Mouse (Mus musculus) heart, postnatal 0 days (tissue): ENCODE results near the gene 2310061I04Rik. TPM values are rescaled to one million over a fixed set of nuclear protein-coding genes. Genes with fewer than 3 reads are reported as not detected.
"Not testable (repeated sequence)": the region's sequence is repeated elsewhere in the genome, so short reads cannot be mapped to it uniquely, and the experiment has no call there.

Experiments
- ATAC-seq: fragments of 200-750 bp; cut with Nextera tagmentation; 2 replicates; pipeline ENCODE4 v1.8.0; 2017; ENCODE audit warnings: low read depth, moderate number of reproducible peaks, moderate library complexity; ENCODE audit not compliant: insufficient read depth
- DNase-seq: peaks from one replicate; pipeline ENCODE4 v3.0.0-alpha.2; 2016; ENCODE audit warnings: low spot score
- H3K27ac ChIP-seq: fragments of 300-500 bp; sonication (generic); 2 replicates; pipeline ENCODE4 v1.5.1; 2014; ENCODE audit warnings: low read depth, mild to moderate bottlenecking
- H3K27me3 ChIP-seq: fragments of 300-500 bp; sonication (generic); 2 replicates; pipeline ENCODE4 v1.6.1; 2014; ENCODE audit warnings: low read length, mixed read lengths; ENCODE audit not compliant: control insufficient read depth, insufficient read depth
- H3K36me3 ChIP-seq: fragments of 300-500 bp; sonication (generic); replicated peaks from 2 replicates; pipeline ENCODE4 v1.6.1; 2014; ENCODE audit warnings: low read length, mixed read lengths; ENCODE audit not compliant: control insufficient read depth, insufficient read depth
- H3K4me1 ChIP-seq: fragments of 300-500 bp; sonication (generic); 2 replicates; pipeline ENCODE4 v1.6.1; 2014; ENCODE audit warnings: antibody characterized with exemption; ENCODE audit not compliant: control insufficient read depth, insufficient read depth
- H3K4me2 ChIP-seq: fragments of 300-500 bp; sonication (generic); 2 replicates; pipeline ENCODE4 v1.6.1; 2014; ENCODE audit warnings: low read depth, mild to moderate bottlenecking, low read length, moderate library complexity
- H3K4me3 ChIP-seq: fragments of 300-500 bp; sonication (generic); 2 replicates; pipeline ENCODE4 v1.5.1; 2014; ENCODE audit warnings: low read depth, low read length
- H3K9ac ChIP-seq: fragments of 300-500 bp; sonication (generic); replicated peaks from 2 replicates; pipeline ENCODE4 v1.6.1; 2014; ENCODE audit warnings: low read depth, low read length, mixed read lengths
- H3K9me3 ChIP-seq: fragments of 300-500 bp; sonication (generic); replicated peaks from 2 replicates; pipeline ENCODE4 v1.6.1; 2016; ENCODE audit warnings: low read length; ENCODE audit not compliant: control insufficient read depth
- CTCF ChIP-seq: IDR thresholded peaks from 2 replicates; pipeline ENCODE4 v1.5.1; 2016; ENCODE audit warnings: antibody characterized with exemption, control low read depth, low read depth
- EP300 ChIP-seq: IDR thresholded peaks from 2 replicates; pipeline ENCODE4 v1.6.1; 2016; ENCODE audit warnings: antibody characterized with exemption, low read depth
- WGBS: fragments of 180-500 bp; shearing (Covaris S2); extraction: QIAGEN DNeasy Blood & Tissue Kit; methylation state at CpG from one replicate; pipeline ENCODE4 v1.1.7; 2014; 5-methylcytosine and 5-hydroxymethylcytosine counted together
- polyA plus RNA-seq: library from polyadenylated mRNA; unstranded; fragments of >200 nt; fragmentation: Nextera tagmentation; extraction: Ambion mirVana; gene quantifications from 2 replicates; pipeline ENCODE4 v1.2.1, GENCODE M21; 2015
- total RNA-seq: library from RNA; depleted of rRNA; stranded (reverse); fragments of >200 nt; gene quantifications from 2 replicates; pipeline ENCODE4 v1.2.3, GENCODE M21; 2014; ENCODE audit warnings: low replicate concordance; rRNA removed

The 2310061I04Rik gene
- total RNA-seq, result 32.5 and 36.6 TPM in 2 replicates
- polyA plus RNA-seq, result 51.9 and 53.1 TPM in 2 replicates

- no peaks in the 10 kb centered on the region for H3K27me3 ChIP-seq
- under 1% methylated on average over 66 of the region's 86 CpGs for WGBS
- peaks cover 23% of the 10 kb centered on the region for H3K36me3 ChIP-seq
Measured at GRCm38 (mm10) chr17:35896781-35897643, at the start of gene 2310061I04Rik. 2310061I04Rik (minus strand) TSS chr17:35897431.

GRCm38 (mm10) chr17:35939941-35940340, 42.7 kb upstream of the 2310061I04Rik start:
- Histone ChIP-seq H3K36me3 (no peaks in the 10 kb centered on the region), H3K9ac (no peak overlapping the region), H3K9me3 (no peaks in the 10 kb centered on the region), H3K27ac (no peak overlapping the region), H3K27me3 (no peaks in the 10 kb centered on the region), H3K4me2 (no peak overlapping the region), H3K4me3 (no peak overlapping the region), H3K4me1 (no peaks in the 10 kb centered on the region)
- TF ChIP-seq CTCF (no peak), EP300 (no peak)
- 66% methylated on average over 1 of the region's 1 CpGs for WGBS
- DNase-seq (no peak), ATAC-seq (no peak)

More at GRCm38 (mm10) chr17:35896781-35897643, at the start of gene 2310061I04Rik:
- Histone ChIP-seq H3K4me1 (peaks cover 14% of the 10 kb centered on the region), H3K27ac (peak within 1 kb of the TSS; percentile 78), H3K4me3 (peak within 1 kb of the TSS; percentile 89), H3K9ac (peak within 1 kb of the TSS; percentile 82), H3K4me2 (peak within 1 kb of the TSS; percentile 90), H3K9me3 (no peaks in the 10 kb centered on the region)
- DNase-seq, result peak; percentile 94
- peak; percentile 93 for ATAC-seq
- TF ChIP-seq EP300, result no peak
- TF ChIP-seq CTCF, result no peak

GRCm38 (mm10) chr17:35939108-35939507, 41.9 kb upstream of the 2310061I04Rik start:
- Histone ChIP-seq H3K27me3 (no peaks in the 10 kb centered on the region), H3K9me3 (no peaks in the 10 kb centered on the region), H3K4me2 (no peak overlapping the region), H3K9ac (no peak overlapping the region), H3K36me3 (no peaks in the 10 kb centered on the region), H3K4me3 (no peak overlapping the region), H3K4me1 (no peaks in the 10 kb centered on the region), H3K27ac (no peak overlapping the region)
- no peak for TF ChIP-seq EP300
- no peak for TF ChIP-seq CTCF
- DNase-seq (no peak), ATAC-seq (no peak)
- WGBS, result 57% methylated on average over 2 of the region's 2 CpGs

- TF ChIP-seq CTCF (peak; percentile 77), EP300 (no peak)
- no peak overlapping the region for H3K4me3 ChIP-seq
- no peak overlapping the region for H3K27ac ChIP-seq
- 27% methylated on average over 2 of the region's 2 CpGs for WGBS
- H3K27me3 ChIP-seq, result no peaks in the 10 kb centered on the region
- no peak overlapping the region for H3K9ac ChIP-seq
- ATAC-seq (peak; percentile 55; the same call in 1 of the 2 replicates), DNase-seq (peak; percentile 68)
- no peaks in the 10 kb centered on the region for H3K9me3 ChIP-seq
- no peak overlapping the region for H3K4me2 ChIP-seq
- no peaks in the 10 kb centered on the region for H3K36me3 ChIP-seq
- no peaks in the 10 kb centered on the region for H3K4me1 ChIP-seq
Measured at GRCm38 (mm10) chr17:35937700-35938348, 40.6 kb upstream of the 2310061I04Rik start.

GRCm38 (mm10) chr17:35935763-35936162, 38.5 kb upstream of the 2310061I04Rik start:
- not testable (repeated sequence) for H3K27me3 ChIP-seq, H3K27ac ChIP-seq, ATAC-seq, H3K4me2 ChIP-seq, H3K36me3 ChIP-seq, H3K4me3 ChIP-seq, H3K9ac ChIP-seq, H3K9me3 ChIP-seq, DNase-seq, H3K4me1 ChIP-seq
- WGBS, result 87% methylated on average over 14 of the region's 14 CpGs
